Mouse (Mus musculus) forebrain, embryonic 16.5 days (tissue): ENCODE results near the gene Mdga2. TPM values are rescaled to one million over a fixed set of nuclear protein-coding genes. Genes with fewer than 3 reads are reported as not detected.

Source experiments
- ATAC-seq: fragments of 200-750 bp; cut with Nextera tagmentation; 2 replicates; pipeline ENCODE4 v1.8.0; 2017; ENCODE audit warnings: mild to moderate bottlenecking, moderate library complexity
- H3K27ac ChIP-seq: fragments of 300-500 bp; sonication (generic); 2 replicates; pipeline ENCODE4 v1.5.1; 2014; ENCODE audit warnings: low read length, control low read depth
- H3K27me3 ChIP-seq: fragments of 300-500 bp; sonication (generic); replicated peaks from 2 replicates; pipeline ENCODE4 v1.6.1; 2014; ENCODE audit warnings: low read length; ENCODE audit not compliant: control insufficient read depth, insufficient read depth
- H3K36me3 ChIP-seq: fragments of 300-500 bp; sonication (generic); 2 replicates; pipeline ENCODE4 v1.6.1; 2014; ENCODE audit not compliant: control insufficient read depth, insufficient read depth
- H3K4me1 ChIP-seq: fragments of 300-500 bp; sonication (generic); replicated peaks from 2 replicates; pipeline ENCODE4 v1.6.1; 2014; ENCODE audit warnings: low read length; ENCODE audit not compliant: control insufficient read depth, insufficient read depth
- H3K4me2 ChIP-seq: fragments of 300-500 bp; sonication (generic); 2 replicates; pipeline ENCODE4 v1.6.1; 2014; ENCODE audit warnings: mild to moderate bottlenecking, low read length, control low read depth
- H3K4me3 ChIP-seq: fragments of 300-500 bp; sonication (generic); replicated peaks from 2 replicates; pipeline ENCODE4 v1.5.1; 2014; ENCODE audit warnings: mild to moderate bottlenecking, low read length, control low read depth
- H3K9ac ChIP-seq: fragments of 300-500 bp; sonication (generic); replicated peaks from 2 replicates; pipeline ENCODE4 v1.6.1; 2014; ENCODE audit warnings: low read depth, low read length, control low read depth
- H3K9me3 ChIP-seq: fragments of 300-500 bp; sonication (generic); 2 replicates; pipeline ENCODE4 v1.6.1; 2016; ENCODE audit warnings: low read length; ENCODE audit not compliant: control insufficient read depth
- WGBS: fragments of 180-500 bp; shearing (Covaris S2); extraction: QIAGEN DNeasy Blood & Tissue Kit; methylation state at CpG from one replicate; pipeline ENCODE4 v1.1.7; 2014; 5-methylcytosine and 5-hydroxymethylcytosine counted together
- polyA plus RNA-seq: library from polyadenylated mRNA; unstranded; fragments of >200 nt; fragmentation: Nextera tagmentation; extraction: Ambion mirVana; gene quantifications from 2 replicates; pipeline ENCODE4 v1.2.1, GENCODE M21; 2015

Gene Mdga2
- polyA plus RNA-seq, 1 experiment from 2014 or later, result 35.3 TPM

DNA sequence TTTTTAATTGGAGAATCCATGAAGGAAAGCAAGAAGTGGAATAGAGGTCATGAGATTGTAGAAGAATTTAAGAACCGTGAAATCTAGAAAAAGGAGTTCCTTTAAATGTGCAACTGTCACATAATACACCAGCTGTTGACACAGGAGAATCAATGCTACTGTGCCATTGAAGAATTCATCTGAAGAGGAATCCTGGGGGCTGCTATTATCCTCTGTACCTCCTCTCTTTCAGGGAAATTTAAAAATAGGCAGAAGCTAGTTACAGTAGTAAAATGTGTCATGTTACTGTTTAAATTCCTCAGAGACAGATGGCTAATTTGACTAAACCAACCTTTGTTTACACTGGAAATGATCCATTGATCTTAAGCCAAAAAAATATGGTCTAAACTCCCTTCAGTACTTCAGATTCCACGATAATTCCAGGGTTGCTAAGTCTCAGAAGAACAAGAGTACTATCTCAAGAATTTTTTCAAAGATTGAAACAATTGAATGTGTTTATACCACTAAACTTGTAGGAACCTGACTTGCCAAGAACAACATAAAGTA, 131.9 kb downstream of the Mdga2 start:
- H3K36me3 ChIP-seq, result no peaks in the 10 kb centered on the region
- H3K27me3 ChIP-seq, result no peaks in the 10 kb centered on the region
- no peaks in the 10 kb centered on the region for H3K9me3 ChIP-seq
- no peak overlapping the region for H3K27ac ChIP-seq
- H3K4me2 ChIP-seq, result no peak overlapping the region
- ATAC-seq, result peak; percentile 54
- no peak overlapping the region for H3K9ac ChIP-seq
- WGBS, result 35% methylated on average over 2 of the region's 2 CpGs
- H3K4me3 ChIP-seq, result no peak overlapping the region
- no peaks in the 10 kb centered on the region; the same call in 1 of the 2 replicates for H3K4me1 ChIP-seq

DNA sequence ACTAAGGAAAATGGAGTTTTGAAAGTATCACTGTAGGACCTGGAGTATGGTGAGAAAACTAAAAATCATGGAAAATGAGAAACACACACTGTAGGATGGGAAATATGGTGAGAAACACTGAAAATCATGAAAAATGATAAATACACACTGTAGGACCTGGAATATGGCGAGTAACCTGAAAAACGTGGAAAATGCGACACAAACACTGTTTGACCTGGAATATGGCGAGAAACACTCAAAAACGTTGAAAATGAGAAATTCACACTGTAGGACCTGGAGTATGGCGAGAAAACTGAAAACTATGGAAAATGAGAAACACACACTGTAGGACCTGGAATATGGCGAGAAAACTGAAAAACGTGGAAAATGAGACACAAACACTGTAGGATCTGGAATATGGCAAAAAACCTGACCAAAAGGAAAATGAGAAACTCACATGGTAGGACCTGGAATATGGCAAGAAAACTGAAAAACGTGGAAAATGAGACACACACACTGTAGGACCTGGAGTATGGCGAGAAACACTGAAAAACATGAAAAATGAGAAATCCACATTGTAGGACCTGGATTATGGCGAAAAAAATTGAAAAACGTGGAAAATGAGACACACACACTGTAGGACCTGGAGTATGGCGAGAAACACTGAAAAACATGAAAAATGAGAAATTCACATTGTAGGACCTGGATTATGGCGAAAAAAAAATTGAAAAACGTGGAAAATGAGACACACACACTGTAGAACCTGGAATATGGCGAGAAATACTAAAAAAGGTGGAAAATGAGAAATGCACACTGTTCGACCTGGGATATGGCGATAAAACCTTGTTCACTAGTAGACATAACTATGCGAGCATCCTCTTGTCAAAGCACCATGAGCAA, 163.0 kb downstream of the Mdga2 start:
- WGBS, result 76% methylated on average over 19 of the region's 19 CpGs

DNA sequence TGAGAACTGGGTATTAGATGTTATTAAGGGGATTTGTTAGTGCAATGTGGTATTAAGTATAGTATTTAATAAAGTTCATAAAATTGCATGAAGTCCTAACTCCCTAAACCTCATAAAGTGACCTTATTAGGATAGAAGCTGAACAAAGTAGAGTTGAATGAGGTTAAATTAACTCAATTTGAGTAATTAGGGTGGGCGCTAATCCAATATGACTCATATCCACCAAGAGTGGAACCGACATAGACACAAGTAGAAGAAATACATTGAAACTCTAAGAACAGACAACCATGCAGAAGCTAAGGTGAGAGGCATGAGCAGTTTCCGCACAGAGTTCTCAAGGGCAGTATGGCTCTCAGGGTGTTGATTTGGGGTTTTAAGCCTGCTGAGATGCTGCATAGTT, 165.7 kb downstream of the Mdga2 start:
- Histone ChIP-seq H3K4me1 (no peaks in the 10 kb centered on the region), H3K27me3 (no peaks in the 10 kb centered on the region), H3K36me3 (no peaks in the 10 kb centered on the region), H3K4me2 (no peak overlapping the region), H3K4me3 (no peak overlapping the region), H3K9ac (no peak overlapping the region), H3K9me3 (peaks cover 8% of the 10 kb centered on the region), H3K27ac (no peak overlapping the region)
- WGBS, result 76% methylated on average over 3 of the region's 3 CpGs
- no peak for ATAC-seq

More for the DNA sequence above, 163.0 kb downstream of the Mdga2 start:
- Histone ChIP-seq H3K9ac (no peak overlapping the region), H3K4me1 (no peaks in the 10 kb centered on the region), H3K4me2 (no peak overlapping the region), H3K9me3 (peaks cover 8% of the 10 kb centered on the region), H3K36me3 (no peaks in the 10 kb centered on the region), H3K27me3 (no peaks in the 10 kb centered on the region), H3K4me3 (no peak overlapping the region), H3K27ac (no peak overlapping the region)
- ATAC-seq, result peak; percentile 77

DNA sequence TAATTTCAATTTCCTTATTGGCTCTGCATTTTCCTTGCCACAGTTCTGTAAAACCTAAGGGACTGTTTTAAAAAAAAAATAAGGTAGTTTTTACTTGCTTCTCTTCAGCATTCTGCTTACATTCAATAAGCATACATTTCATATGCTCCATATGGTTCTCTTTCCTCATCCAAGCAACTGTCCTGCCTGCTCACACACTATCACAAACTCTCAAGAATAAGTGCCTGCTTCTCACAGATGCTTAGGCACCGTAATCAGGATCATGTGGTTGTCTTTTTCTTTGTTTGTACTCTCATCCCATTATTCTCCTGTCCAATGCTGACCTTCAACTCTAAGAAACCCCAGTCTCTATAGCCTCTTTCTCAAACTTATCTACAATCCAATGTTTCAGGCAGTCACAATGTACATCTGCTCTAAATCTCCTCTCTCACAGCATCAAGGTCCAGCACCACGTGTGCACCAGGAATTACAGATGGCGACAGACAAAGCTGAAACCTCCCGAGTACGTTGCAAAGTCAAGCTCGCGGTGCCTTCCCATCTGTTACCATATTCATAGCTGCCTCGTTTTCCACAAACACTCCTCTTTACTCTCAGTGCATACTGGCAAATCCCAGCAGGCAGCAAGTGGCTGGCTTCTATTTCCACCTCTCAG, 177.1 kb downstream of the Mdga2 start:
- Histone ChIP-seq H3K27me3 (no peaks in the 10 kb centered on the region), H3K9ac (no peak overlapping the region), H3K9me3 (no peaks in the 10 kb centered on the region), H3K36me3 (no peaks in the 10 kb centered on the region), H3K4me3 (no peak overlapping the region), H3K27ac (peak overlapping the region; percentile 76), H3K4me1 (peaks cover 8% of the 10 kb centered on the region; the same call in 1 of the 2 replicates), H3K4me2 (peak overlapping the region; percentile 23; the same call in 1 of the 2 replicates)
- peak; percentile 90 for ATAC-seq
- WGBS, result 51% methylated on average over 8 of the region's 8 CpGs

DNA sequence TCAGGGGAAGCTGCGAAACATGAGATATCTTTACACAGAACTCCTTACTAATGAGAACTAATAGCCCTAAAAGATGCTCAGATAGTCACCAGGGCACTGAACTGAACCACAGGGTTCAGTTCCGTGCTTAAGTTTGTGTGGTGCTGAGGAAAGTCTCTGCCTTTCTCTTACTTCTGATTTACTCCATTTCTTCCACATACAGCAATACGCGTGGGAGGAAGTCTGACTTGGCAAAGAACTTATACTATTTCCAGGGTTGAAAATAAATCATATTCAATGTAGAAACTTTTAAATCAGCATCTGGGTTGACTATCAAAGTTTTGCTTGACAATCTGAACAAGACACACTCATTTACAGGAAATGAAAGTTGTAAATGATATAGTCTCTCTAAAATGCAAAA, 180.5 kb downstream of the Mdga2 start:
- WGBS, result 82% methylated on average over 4 of the region's 4 CpGs
- Histone ChIP-seq H3K4me3 (no peak overlapping the region), H3K4me1 (peaks cover 8% of the 10 kb centered on the region; the same call in 1 of the 2 replicates), H3K9me3 (no peaks in the 10 kb centered on the region), H3K36me3 (no peaks in the 10 kb centered on the region), H3K27me3 (no peaks in the 10 kb centered on the region), H3K9ac (no peak overlapping the region), H3K4me2 (no peak overlapping the region), H3K27ac (no peak overlapping the region)
- no peak for ATAC-seq

DNA sequence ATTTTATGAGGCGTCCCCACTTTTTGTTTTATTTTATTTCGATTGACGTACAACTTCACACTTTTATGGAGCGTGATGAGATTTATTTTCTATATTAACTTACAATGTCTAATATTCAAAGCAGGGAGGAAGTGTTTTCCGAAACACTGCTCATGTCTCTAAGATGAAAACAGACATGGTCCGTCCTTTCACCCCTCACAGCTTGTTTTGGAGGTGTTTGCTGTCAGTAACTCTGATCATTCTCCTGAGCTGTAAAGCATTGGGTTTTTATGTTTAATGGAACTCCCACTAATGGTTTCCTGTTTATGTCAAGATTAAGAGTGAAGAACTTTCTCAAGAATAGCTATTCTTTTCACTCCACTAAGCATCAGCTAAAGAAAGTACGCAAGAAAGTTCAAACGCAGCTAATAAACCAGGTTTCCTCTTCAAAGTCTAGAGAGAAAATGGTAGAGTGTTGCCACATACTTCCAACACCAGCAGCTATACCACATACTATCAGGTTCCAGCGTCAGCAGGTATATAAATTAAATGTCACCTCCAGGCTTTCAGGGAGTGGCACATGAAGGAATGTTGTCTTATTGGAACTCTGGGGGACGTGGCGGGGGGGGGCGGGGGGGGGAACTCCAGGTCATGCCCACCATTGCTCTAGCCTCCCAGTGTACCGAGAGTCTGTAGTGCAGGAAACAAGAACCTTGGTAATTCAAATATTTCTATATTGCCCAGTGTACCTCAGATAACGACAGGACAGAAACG, 186.7 kb downstream of the Mdga2 start:
- Histone ChIP-seq H3K9ac (no peak overlapping the region), H3K27ac (no peak overlapping the region), H3K4me3 (no peak overlapping the region), H3K9me3 (no peaks in the 10 kb centered on the region), H3K36me3 (no peaks in the 10 kb centered on the region), H3K27me3 (no peaks in the 10 kb centered on the region), H3K4me1 (no peaks in the 10 kb centered on the region), H3K4me2 (no peak overlapping the region)
- ATAC-seq, result no peak
- WGBS, result 88% methylated on average over 15 of the region's 15 CpGs

DNA sequence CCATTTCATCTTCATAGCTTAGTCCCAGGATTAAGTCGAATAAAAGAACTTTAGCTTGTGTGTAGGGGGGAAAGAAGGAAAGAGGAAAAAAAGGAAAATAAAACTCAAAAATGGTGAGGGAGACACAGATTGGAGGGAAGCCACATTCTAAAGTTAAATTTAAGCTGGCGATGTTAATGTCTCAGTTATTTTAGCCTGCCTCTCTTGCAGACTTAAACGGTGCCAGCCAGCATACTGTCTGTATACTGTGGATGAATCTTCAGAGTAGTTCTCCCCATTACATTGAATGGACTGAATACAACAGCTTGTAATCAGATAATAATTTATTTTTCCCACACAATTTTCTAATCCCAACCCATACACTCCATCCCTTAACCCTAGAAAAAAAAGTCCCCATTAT, 205.2 kb downstream of the Mdga2 start:
- H3K27ac ChIP-seq, result no peak overlapping the region
- H3K4me3 ChIP-seq, result no peak overlapping the region
- no peak for ATAC-seq
- WGBS, result 84% methylated on average over 3 of the region's 3 CpGs
- H3K9me3 ChIP-seq, result no peaks in the 10 kb centered on the region
- H3K9ac ChIP-seq, result no peak overlapping the region
- no peaks in the 10 kb centered on the region for H3K4me1 ChIP-seq
- H3K27me3 ChIP-seq, result no peaks in the 10 kb centered on the region
- no peak overlapping the region for H3K4me2 ChIP-seq
- H3K36me3 ChIP-seq, result no peaks in the 10 kb centered on the region

DNA sequence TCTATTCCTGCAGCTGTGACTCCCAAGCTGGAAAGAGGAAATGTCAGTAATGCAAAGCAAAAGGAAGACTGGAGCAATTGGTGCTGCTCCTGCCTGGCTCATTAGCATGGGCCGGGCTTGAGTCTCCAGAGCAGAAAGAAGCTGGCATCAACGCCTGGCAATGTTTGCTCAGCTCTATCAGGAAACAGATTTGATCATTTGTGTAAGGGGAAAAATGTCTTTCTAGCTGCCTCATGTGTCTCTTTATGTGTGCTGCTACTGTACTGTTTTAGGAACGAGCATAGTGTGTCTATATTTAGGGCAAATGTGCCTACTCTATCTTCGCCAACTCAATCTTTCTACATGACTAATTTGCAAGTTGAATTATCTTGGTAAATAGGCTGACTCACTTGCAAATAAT, 211.0 kb downstream of the Mdga2 start:
- Histone ChIP-seq H3K4me1 (peaks cover 7% of the 10 kb centered on the region), H3K36me3 (no peaks in the 10 kb centered on the region), H3K9ac (no peak overlapping the region), H3K27ac (peak overlapping the region; percentile 60), H3K4me3 (no peak overlapping the region), H3K4me2 (no peak overlapping the region), H3K27me3 (no peaks in the 10 kb centered on the region), H3K9me3 (no peaks in the 10 kb centered on the region)
- peak; percentile 88 for ATAC-seq
- WGBS, result 27% methylated on average over 4 of the region's 4 CpGs

DNA sequence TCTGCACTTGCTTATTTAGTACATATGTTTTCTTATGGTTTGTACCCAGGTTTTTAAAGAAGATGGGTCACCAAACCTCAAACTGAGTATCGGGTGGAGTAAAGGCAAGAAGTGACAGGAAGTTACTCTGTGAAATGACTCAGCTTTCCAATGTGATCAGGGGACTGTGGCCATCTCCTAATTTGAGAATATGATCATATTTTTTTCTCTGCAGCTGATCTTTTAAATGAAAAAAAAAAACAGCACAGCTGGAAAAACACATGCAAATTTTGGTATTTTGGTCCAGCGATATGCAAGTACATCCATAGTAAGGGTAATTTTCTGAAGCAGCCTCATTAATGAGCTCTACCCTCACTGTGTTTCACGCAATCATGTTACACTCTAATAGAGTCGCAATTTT, 212.0 kb downstream of the Mdga2 start:
- H3K27me3 ChIP-seq, result no peaks in the 10 kb centered on the region
- H3K4me2 ChIP-seq, result no peak overlapping the region
- WGBS, result 87% methylated on average over 4 of the region's 4 CpGs
- no peak overlapping the region for H3K4me3 ChIP-seq
- H3K9ac ChIP-seq, result no peak overlapping the region
- ATAC-seq, result no peak
- H3K36me3 ChIP-seq, result no peaks in the 10 kb centered on the region
- no peaks in the 10 kb centered on the region for H3K9me3 ChIP-seq
- H3K4me1 ChIP-seq, result peaks cover 7% of the 10 kb centered on the region
- no peak overlapping the region for H3K27ac ChIP-seq
